Mouse (Mus musculus): ENCODE measurements around the gene Eps8. TPM values are rescaled to one million over a fixed set of nuclear protein-coding genes. Genes with fewer than 3 reads are reported as not detected.

The Eps8 gene
- polyA plus RNA-seq, 1 experiment, result 16.0 TPM

- TF ChIP-seq POLR2A (IDR thresholded peaks at IDR 0.05; ENCODE audit: borderline replicate concordance, extremely low read depth, low read depth, low read length), result no peak
- no peak for TF ChIP-seq CTCF (IDR thresholded peaks at IDR 0.05; ENCODE audit: insufficient read depth, low read length)
- no peak for DNase-seq
- WGBS, result 44% methylated on average over 3 of the region's 3 CpGs
- H3K4me1 ChIP-seq (ENCODE audit: control insufficient read depth, insufficient read depth, low read length), result no peaks in the 10 kb centered on the region
- H3K4me3 ChIP-seq (replicated peaks; ENCODE audit: extremely low read depth, low read depth, low read length), result no peak overlapping the region
Observed at GRCm38 (mm10) chr6:137525769-137526168, 128.9 kb downstream of the Eps8 start.

GRCm38 (mm10) chr6:137520343-137520704 lies 134.4 kb downstream of the Eps8 start:
- no peak for TF ChIP-seq POLR2A (IDR thresholded peaks at IDR 0.05; ENCODE audit: borderline replicate concordance, extremely low read depth, low read depth, low read length)
- 84% methylated on average over 8 of the region's 8 CpGs for WGBS
- DNase-seq, result no peak
- no peaks in the 10 kb centered on the region for H3K4me1 ChIP-seq (ENCODE audit: control insufficient read depth, insufficient read depth, low read length)
- H3K4me3 ChIP-seq (replicated peaks; ENCODE audit: extremely low read depth, low read depth, low read length), result no peak overlapping the region

- TF ChIP-seq CTCF (IDR thresholded peaks at IDR 0.05; ENCODE audit: insufficient read depth, low read length) (no peak), POLR2A (IDR thresholded peaks at IDR 0.05; ENCODE audit: borderline replicate concordance, extremely low read depth, low read depth, low read length) (no peak)
- Histone ChIP-seq H3K4me3 (replicated peaks; ENCODE audit: extremely low read depth, low read depth, low read length) (no peak overlapping the region), H3K4me1 (ENCODE audit: control insufficient read depth, insufficient read depth, low read length) (no peaks in the 10 kb centered on the region)
- DNase-seq, result no peak
- WGBS, result 76% methylated on average over 11 of the region's 11 CpGs
Observed at GRCm38 (mm10) chr6:137519529-137520342, 134.9 kb downstream of the Eps8 start.

GRCm38 (mm10) chr6:137514872-137515271 lies 139.8 kb downstream of the Eps8 start:
- DNase-seq, result no peak
- TF ChIP-seq CTCF (IDR thresholded peaks at IDR 0.05; ENCODE audit: insufficient read depth, low read length) (no peak), POLR2A (IDR thresholded peaks at IDR 0.05; ENCODE audit: borderline replicate concordance, extremely low read depth, low read depth, low read length) (no peak)
- 62% methylated on average over 4 of the region's 4 CpGs for WGBS
- Histone ChIP-seq H3K4me1 (ENCODE audit: control insufficient read depth, insufficient read depth, low read length) (no peaks in the 10 kb centered on the region), H3K4me3 (replicated peaks; ENCODE audit: extremely low read depth, low read depth, low read length) (no peak overlapping the region)

GRCm38 (mm10) chr6:137512753-137513152 lies 141.9 kb downstream of the Eps8 start:
- no peak for DNase-seq
- WGBS, result 50% methylated on average over 5 of the region's 5 CpGs
- TF ChIP-seq POLR2A (IDR thresholded peaks at IDR 0.05; ENCODE audit: borderline replicate concordance, extremely low read depth, low read depth, low read length), result no peak
- TF ChIP-seq CTCF (IDR thresholded peaks at IDR 0.05; ENCODE audit: insufficient read depth, low read length), result no peak
- no peak overlapping the region for H3K4me3 ChIP-seq (replicated peaks; ENCODE audit: extremely low read depth, low read depth, low read length)
- no peaks in the 10 kb centered on the region for H3K4me1 ChIP-seq (ENCODE audit: control insufficient read depth, insufficient read depth, low read length)

GRCm38 (mm10) chr6:137509341-137510045 lies 145.2 kb downstream of the Eps8 start:
- H3K4me1 ChIP-seq (ENCODE audit: control insufficient read depth, insufficient read depth, low read length), result no peaks in the 10 kb centered on the region
- TF ChIP-seq POLR2A (IDR thresholded peaks at IDR 0.05; ENCODE audit: borderline replicate concordance, extremely low read depth, low read depth, low read length), result no peak
- no peak for TF ChIP-seq CTCF (IDR thresholded peaks at IDR 0.05; ENCODE audit: insufficient read depth, low read length)
- no peak for DNase-seq
- no peak overlapping the region for H3K4me3 ChIP-seq (replicated peaks; ENCODE audit: extremely low read depth, low read depth, low read length)
- WGBS, result 80% methylated on average over 14 of the region's 14 CpGs

- WGBS, result 95% methylated on average over 19 of the region's 19 CpGs
- Histone ChIP-seq H3K4me1 (ENCODE audit: control insufficient read depth, insufficient read depth, low read length) (no peaks in the 10 kb centered on the region), H3K4me3 (replicated peaks; ENCODE audit: extremely low read depth, low read depth, low read length) (no peak overlapping the region)
- no peak for DNase-seq
- no peak for TF ChIP-seq POLR2A (IDR thresholded peaks at IDR 0.05; ENCODE audit: borderline replicate concordance, extremely low read depth, low read depth, low read length)
- no peak for TF ChIP-seq CTCF (IDR thresholded peaks at IDR 0.05; ENCODE audit: insufficient read depth, low read length)
Observed at GRCm38 (mm10) chr6:137508936-137509335, 145.7 kb downstream of the Eps8 start.

- no peak overlapping the region for H3K4me3 ChIP-seq (replicated peaks; ENCODE audit: extremely low read depth, low read depth, low read length)
- DNase-seq, result no peak
- TF ChIP-seq POLR2A (IDR thresholded peaks at IDR 0.05; ENCODE audit: borderline replicate concordance, extremely low read depth, low read depth, low read length) (no peak), CTCF (IDR thresholded peaks at IDR 0.05; ENCODE audit: insufficient read depth, low read length) (no peak)
- WGBS, result 86% methylated on average over 7 of the region's 7 CpGs
- H3K4me1 ChIP-seq (ENCODE audit: control insufficient read depth, insufficient read depth, low read length), result no peaks in the 10 kb centered on the region
Observed at GRCm38 (mm10) chr6:137506563-137506962, 148.1 kb downstream of the Eps8 start.

- 63% methylated on average over 3 of the region's 3 CpGs for WGBS
Observed at GRCm38 (mm10) chr6:137505555-137506227, 149.0 kb downstream of the Eps8 start.

More at GRCm38 (mm10) chr6:137505555-137506227, 149.0 kb downstream of the Eps8 start:
- no peak for DNase-seq
- Histone ChIP-seq H3K4me3 (replicated peaks; ENCODE audit: extremely low read depth, low read depth, low read length) (no peak overlapping the region), H3K4me1 (ENCODE audit: control insufficient read depth, insufficient read depth, low read length) (no peaks in the 10 kb centered on the region)
- TF ChIP-seq CTCF (IDR thresholded peaks at IDR 0.05; ENCODE audit: insufficient read depth, low read length) (no peak), POLR2A (IDR thresholded peaks at IDR 0.05; ENCODE audit: borderline replicate concordance, extremely low read depth, low read depth, low read length) (no peak)

Data from lung, adult 2 months (tissue).